Mouse (Mus musculus): ENCODE data around the gene Lpcat2b.

The Lpcat2b gene

GRCm38 (mm10) chr5:107444251-107444650, 12.9 kb downstream of the Lpcat2b start:
- no peak for ATAC-seq (ENCODE audit: insufficient number of reproducible peaks, low FRiP score, low TSS enrichment)

GRCm38 (mm10) chr5:107447977-107448376, 16.6 kb downstream of the Lpcat2b start:
- no peak for ATAC-seq (ENCODE audit: insufficient number of reproducible peaks, low FRiP score, low TSS enrichment)

- no peak for ATAC-seq (ENCODE audit: insufficient number of reproducible peaks, low FRiP score, low TSS enrichment)
Observed at GRCm38 (mm10) chr5:107448784-107449183, 17.4 kb downstream of the Lpcat2b start.

- ATAC-seq (ENCODE audit: insufficient number of reproducible peaks, low FRiP score, low TSS enrichment): no peak
Observed at GRCm38 (mm10) chr5:107449620-107450019, 18.3 kb downstream of the Lpcat2b start.

GRCm38 (mm10) chr5:107450299-107450698, 18.9 kb downstream of the Lpcat2b start:
- no peak for ATAC-seq (ENCODE audit: insufficient number of reproducible peaks, low FRiP score, low TSS enrichment)

GRCm38 (mm10) chr5:107462147-107463076, 31.1 kb downstream of the Lpcat2b start:
- ATAC-seq (ENCODE audit: insufficient number of reproducible peaks, low FRiP score, low TSS enrichment): no peak

GRCm38 (mm10) chr5:107466501-107466900, 35.2 kb downstream of the Lpcat2b start:
- no peak for ATAC-seq (ENCODE audit: insufficient number of reproducible peaks, low FRiP score, low TSS enrichment)

GRCm38 (mm10) chr5:107467098-107467497, 35.7 kb downstream of the Lpcat2b start:
- no peak for ATAC-seq (ENCODE audit: insufficient number of reproducible peaks, low FRiP score, low TSS enrichment)

- ATAC-seq (ENCODE audit: insufficient number of reproducible peaks, low FRiP score, low TSS enrichment): no peak
Observed at GRCm38 (mm10) chr5:107470600-107471329, 39.4 kb downstream of the Lpcat2b start.

- no peak for ATAC-seq (ENCODE audit: insufficient number of reproducible peaks, low FRiP score, low TSS enrichment)
Observed at GRCm38 (mm10) chr5:107480194-107480593, 48.8 kb downstream of the Lpcat2b start.

Data from cerebellum, adult (tissue).